Mouse (Mus musculus) layer of hippocampus, adult 9-10 months (tissue): ENCODE measurements around the gene Celsr3.

ENCODE experiments used
- DNase-seq: peaks from one replicate; pipeline ENCODE4 v3.0.0; 2022; ENCODE audit warnings: low spot score

The Celsr3 gene

GRCm38 (mm10) chr9:108825820-108826699 lies at the start of gene Celsr3:
Celsr3 (plus strand) TSS chr9:108826320.
- peak; percentile 65 for DNase-seq

GRCm38 (mm10) chr9:108776614-108777013 lies 49.5 kb upstream of the Celsr3 start:
- DNase-seq: no peak

- DNase-seq: no peak
Measured at GRCm38 (mm10) chr9:108777276-108777675, 48.8 kb upstream of the Celsr3 start.

GRCm38 (mm10) chr9:108780959-108781358 lies 45.2 kb upstream of the Celsr3 start:
- no peak for DNase-seq

- DNase-seq: no peak
Measured at GRCm38 (mm10) chr9:108781891-108782290, 44.2 kb upstream of the Celsr3 start.

- no peak for DNase-seq
Measured at GRCm38 (mm10) chr9:108782836-108783547, 43.1 kb upstream of the Celsr3 start.

- peak; percentile 87 for DNase-seq
Measured at GRCm38 (mm10) chr9:108783548-108784463, 42.3 kb upstream of the Celsr3 start, which contains the start of gene Ip6k2. Ip6k2 (plus strand) TSS chr9:108783796.

GRCm38 (mm10) chr9:108785416-108785815 lies 40.7 kb upstream of the Celsr3 start:
- no peak for DNase-seq

- DNase-seq: no peak
Measured at GRCm38 (mm10) chr9:108786494-108786893, 39.6 kb upstream of the Celsr3 start.

- DNase-seq: no peak
Measured at GRCm38 (mm10) chr9:108787080-108787479, 39.0 kb upstream of the Celsr3 start.

- DNase-seq: no peak
Measured at GRCm38 (mm10) chr9:108788713-108789112, 37.4 kb upstream of the Celsr3 start.

- DNase-seq: no peak
Measured at GRCm38 (mm10) chr9:108792307-108792706, 33.8 kb upstream of the Celsr3 start.

- no peak for DNase-seq
Measured at GRCm38 (mm10) chr9:108792730-108793129, 33.4 kb upstream of the Celsr3 start.

GRCm38 (mm10) chr9:108795281-108795680 lies 30.8 kb upstream of the Celsr3 start:
- DNase-seq: no peak

- DNase-seq: no peak
Measured at GRCm38 (mm10) chr9:108795762-108796161, 30.4 kb upstream of the Celsr3 start.

- no peak for DNase-seq
Measured at GRCm38 (mm10) chr9:108796351-108796981, 29.7 kb upstream of the Celsr3 start.

GRCm38 (mm10) chr9:108797477-108797876 lies 28.6 kb upstream of the Celsr3 start:
- no peak for DNase-seq

- DNase-seq: no peak
Measured at GRCm38 (mm10) chr9:108798508-108799075, 27.5 kb upstream of the Celsr3 start.

- DNase-seq: no peak
Measured at GRCm38 (mm10) chr9:108799564-108799963, 26.6 kb upstream of the Celsr3 start.

- DNase-seq: no peak
Measured at GRCm38 (mm10) chr9:108805768-108806167, 20.4 kb upstream of the Celsr3 start.

- no peak for DNase-seq
Measured at GRCm38 (mm10) chr9:108806379-108806778, 19.7 kb upstream of the Celsr3 start.
